Mouse (Mus musculus) myocyte (in vitro differentiated cells): Measurements from ENCODE around the gene Snap29. TPM values are rescaled to one million over a fixed set of nuclear protein-coding genes. Genes with fewer than 3 reads are reported as not detected.

Source experiments
- H3K27me3 ChIP-seq: one replicate; pipeline ENCODE4 v1.6.1; 2011; ENCODE audit not compliant: control insufficient read depth, insufficient read depth, insufficient read length
- H3K36me3 ChIP-seq: one replicate; pipeline ENCODE4 v1.6.1; 2011; ENCODE audit not compliant: control insufficient read depth, insufficient read depth
- H3K4me2 ChIP-seq: one replicate; pipeline ENCODE4 v1.6.1; 2011; ENCODE audit warnings: low read depth, control low read depth
- H3K4me3 ChIP-seq: one replicate; pipeline ENCODE4 v1.5.1; 2011; ENCODE audit warnings: mild to moderate bottlenecking, control low read depth, moderate library complexity
- H3K79me2 ChIP-seq: one replicate; pipeline ENCODE4 v1.6.1; 2011; ENCODE audit not compliant: control insufficient read depth, insufficient read depth
- H3ac ChIP-seq: one replicate; pipeline ENCODE4 v1.6.1; 2011; ENCODE audit not compliant: control insufficient read depth, insufficient read length
- CEBPB ChIP-seq: IDR thresholded peaks from 2 replicates; pipeline ENCODE4 v1.6.1; 2011; ENCODE audit warnings: mild to moderate bottlenecking, moderate library complexity; ENCODE audit not compliant: poor library complexity, insufficient read depth, severe bottlenecking
- E2F4 ChIP-seq: IDR thresholded peaks from one replicate; pipeline ENCODE4 v1.6.1; 2011; ENCODE audit warnings: mild to moderate bottlenecking, control low read depth, moderate library complexity; ENCODE audit not compliant: insufficient read depth
- MAX ChIP-seq: IDR thresholded peaks from one replicate; pipeline ENCODE4 v1.6.1; 2011; ENCODE audit warnings: low read depth, mild to moderate bottlenecking, control low read depth
- MYOD1 ChIP-seq, 3 experiments: IDR thresholded peaks; one replicate each; pipeline ENCODE4 v1.6.1; 2011; ENCODE audit warnings: control low read depth in 2 of 3, low read depth in 2 of 3, mild to moderate bottlenecking in 2 of 3, moderate library complexity in 1 of 3; ENCODE audit not compliant: insufficient read length in 2 of 3, control insufficient read depth in 1 of 3
- MYOG ChIP-seq, 3 experiments: IDR thresholded peaks; one replicate each; pipeline ENCODE4 v1.6.1; 2011; ENCODE audit warnings: control low read depth in 2 of 3, low read depth in 2 of 3, mild to moderate bottlenecking in 2 of 3; ENCODE audit not compliant: insufficient read length in 2 of 3, control insufficient read depth in 1 of 3, insufficient read depth in 1 of 3
- POLR2A ChIP-seq: IDR thresholded peaks from one replicate; pipeline ENCODE4 v1.6.1; 2011; ENCODE audit warnings: low read depth, mild to moderate bottlenecking, control low read depth, moderate library complexity; ENCODE audit not compliant: insufficient read length
- POLR2AphosphoS2 ChIP-seq: IDR thresholded peaks from one replicate; pipeline ENCODE4 v1.6.1; 2011; ENCODE audit warnings: low read depth, control low read depth; ENCODE audit not compliant: insufficient read length
- REST ChIP-seq: IDR thresholded peaks from one replicate; pipeline ENCODE4 v1.6.1; 2011; ENCODE audit warnings: mild to moderate bottlenecking, control low read depth, moderate library complexity; ENCODE audit not compliant: insufficient read depth, insufficient read length
- SRF ChIP-seq: IDR thresholded peaks from one replicate; pipeline ENCODE4 v1.6.1; 2011; ENCODE audit warnings: low read depth; ENCODE audit not compliant: control insufficient read depth, insufficient read length
- TCF12 ChIP-seq: IDR thresholded peaks from one replicate; pipeline ENCODE4 v1.6.1; 2011; ENCODE audit warnings: mild to moderate bottlenecking, control low read depth; ENCODE audit not compliant: poor library complexity, insufficient read depth, severe bottlenecking
- TCF3 ChIP-seq: IDR thresholded peaks from one replicate; pipeline ENCODE4 v1.6.1; 2011; ENCODE audit warnings: low read depth, control low read depth; ENCODE audit not compliant: insufficient read length
- USF1 ChIP-seq: IDR thresholded peaks from one replicate; pipeline ENCODE4 v1.6.1; 2011; ENCODE audit warnings: low read depth, mild to moderate bottlenecking, control low read depth, moderate library complexity
- polyA plus RNA-seq: library from polyadenylated mRNA; unstranded; fragments of >200 nt; fragmentation: generic; extraction: Trizol; gene quantifications from one replicate; pipeline ENCODE4 v1.2.1, GENCODE M21; 2012; ENCODE audit warnings: missing spikeins

Snap29 gene
- polyA plus RNA-seq, 1 experiment = 12.0 TPM

GRCm38 (mm10) chr16:17409046-17409445 lies 3.3 kb downstream of the Snap29 start:
- TF ChIP-seq CEBPB (no peak), POLR2AphosphoS2 (no peak), SRF (no peak), E2F4 (no peak), TCF12 (no peak), MYOG (IDR thresholded peaks at IDR 0.05; ENCODE audit: control insufficient read depth in 1 of 3, insufficient read depth in 1 of 3, insufficient read length in 2 of 3, low read depth in 2 of 3) (no peak), USF1 (no peak), TCF3 (no peak), REST (no peak), MAX (no peak), MYOD1 (IDR thresholded peaks at IDR 0.05; ENCODE audit: control insufficient read depth in 1 of 3, insufficient read length in 2 of 3, low read depth in 2 of 3) (no peak), POLR2A (no peak)
- H3K4me3 ChIP-seq = no peak overlapping the region
- no peaks in the 10 kb centered on the region for H3K36me3 ChIP-seq
- H3K79me2 ChIP-seq = peaks cover 5% of the 10 kb centered on the region
- no peak overlapping the region for H3K4me2 ChIP-seq
- no peak overlapping the region for H3ac ChIP-seq
- no peaks in the 10 kb centered on the region for H3K27me3 ChIP-seq

GRCm38 (mm10) chr16:17410209-17410608 lies 4.4 kb downstream of the Snap29 start:
- Histone ChIP-seq H3ac (no peak overlapping the region), H3K4me2 (peak overlapping the region; percentile 49), H3K4me3 (no peak overlapping the region), H3K27me3 (no peaks in the 10 kb centered on the region), H3K36me3 (no peaks in the 10 kb centered on the region), H3K79me2 (peaks cover 5% of the 10 kb centered on the region)
- TF ChIP-seq USF1 (peak; percentile 15), TCF3 (no peak)

- no peak overlapping the region for H3K4me2 ChIP-seq
- no peak overlapping the region for H3K4me3 ChIP-seq
- H3ac ChIP-seq = no peak overlapping the region
- no peak for TF ChIP-seq CEBPB
- no peak for TF ChIP-seq POLR2AphosphoS2
- no peak for TF ChIP-seq MYOD1 (IDR thresholded peaks at IDR 0.05; ENCODE audit: control insufficient read depth in 1 of 3, insufficient read length in 2 of 3, low read depth in 2 of 3)
- no peak for TF ChIP-seq REST
- TF ChIP-seq TCF3 = no peak
- no peak for TF ChIP-seq TCF12
- TF ChIP-seq E2F4 = no peak
- no peak for TF ChIP-seq SRF
- no peak for TF ChIP-seq USF1
- no peak for TF ChIP-seq POLR2A
- no peak for TF ChIP-seq MAX
- TF ChIP-seq MYOG (IDR thresholded peaks at IDR 0.05; ENCODE audit: control insufficient read depth in 1 of 3, insufficient read depth in 1 of 3, insufficient read length in 2 of 3, low read depth in 2 of 3) = no peak
- H3K36me3 ChIP-seq = peaks cover 18% of the 10 kb centered on the region
- H3K27me3 ChIP-seq = no peaks in the 10 kb centered on the region
- no peaks in the 10 kb centered on the region for H3K79me2 ChIP-seq
Measured at GRCm38 (mm10) chr16:17423021-17423420, 17.2 kb downstream of the Snap29 start.

GRCm38 (mm10) chr16:17432576-17432975 lies 26.8 kb downstream of the Snap29 start:
- H3ac ChIP-seq = no peak overlapping the region
- peaks cover 8% of the 10 kb centered on the region for H3K36me3 ChIP-seq
- TF ChIP-seq SRF = no peak
- no peak for TF ChIP-seq MAX
- no peak for TF ChIP-seq USF1
- TF ChIP-seq CEBPB = no peak
- TF ChIP-seq POLR2AphosphoS2 = no peak
- TF ChIP-seq MYOD1 (IDR thresholded peaks at IDR 0.05; ENCODE audit: control insufficient read depth in 1 of 3, insufficient read length in 2 of 3, low read depth in 2 of 3) = no peak
- TF ChIP-seq TCF3 = no peak
- no peak for TF ChIP-seq E2F4
- no peak for TF ChIP-seq POLR2A
- no peak for TF ChIP-seq MYOG (IDR thresholded peaks at IDR 0.05; ENCODE audit: control insufficient read depth in 1 of 3, insufficient read depth in 1 of 3, insufficient read length in 2 of 3, low read depth in 2 of 3)
- TF ChIP-seq REST = no peak
- TF ChIP-seq TCF12 = no peak
- H3K27me3 ChIP-seq = no peaks in the 10 kb centered on the region
- H3K4me3 ChIP-seq = no peak overlapping the region
- no peak overlapping the region for H3K4me2 ChIP-seq
- H3K79me2 ChIP-seq = no peaks in the 10 kb centered on the region

- peaks cover 49% of the 10 kb centered on the region for H3K79me2 ChIP-seq
- peak within 1 kb of the TSS; percentile 98 for H3K4me3 ChIP-seq
- H3K27me3 ChIP-seq = no peaks in the 10 kb centered on the region
- TF ChIP-seq POLR2AphosphoS2 (peak; percentile 80), E2F4 (no peak), MAX (no peak), USF1 (no peak), POLR2A (peak; percentile 84), REST (no peak), MYOG (IDR thresholded peaks at IDR 0.05; ENCODE audit: control insufficient read depth in 1 of 3, insufficient read depth in 1 of 3, insufficient read length in 2 of 3, low read depth in 2 of 3) (peak in 1 of 3 experiments; percentile 44), MYOD1 (IDR thresholded peaks at IDR 0.05; ENCODE audit: control insufficient read depth in 1 of 3, insufficient read length in 2 of 3, low read depth in 2 of 3) (peak in 1 of 3 experiments; percentile 5)
- H3ac ChIP-seq = peak within 1 kb of the TSS; percentile 71
- peak within 1 kb of the TSS; percentile 95 for H3K4me2 ChIP-seq
- no peaks in the 10 kb centered on the region for H3K36me3 ChIP-seq
Measured at GRCm38 (mm10) chr16:17451541-17452372, 46.0 kb downstream of the Snap29 start, which contains the start of gene Crkl. Gene Crkl, plus strand, starts transcription at chr16:17451987.
